Comparison of ENCODE assay signal across 9 mouse cellular contexts in genomic region chr2:173300663-173301630, GRCm38 (mm10). TPM values are rescaled to one million over a fixed set of nuclear protein-coding genes. Genes with fewer than 3 reads are reported as not detected.
DNase-seq lines count a peak whose midpoint lies in the region; ATAC-seq and TF ChIP-seq lines count a peak whose summit lies in the region.
"Had no signal": no experiment of that assay in that cellular context is flagged by ENCODE, and none has a peak within 500 bp of the region (broad histone marks: within the 10 kb centered on the region; RNA-seq: fewer than 3 reads in every experiment).

No protein-coding gene starts in this region.

- no peaks in the 10 kb centered on the region for H3K4me1 ChIP-seq in hindbrain, embryonic 10.5 days (replicated peaks)
- H3K4me1 ChIP-seq in hindbrain, embryonic 13.5 days (replicated peaks) = peaks cover 7% of the 10 kb centered on the region; the same call in 1 of the 2 replicates
- H3K4me1 ChIP-seq in lung, postnatal 0 days (ENCODE audit: insufficient read depth, low read depth, low read length) = no peaks in the 10 kb centered on the region
- H3K4me1 ChIP-seq: limb, embryonic 12.5 days had no signal

- H3K36me3 ChIP-seq in hindbrain, embryonic 10.5 days = no peaks in the 10 kb centered on the region
- no peaks in the 10 kb centered on the region for H3K36me3 ChIP-seq in hindbrain, embryonic 13.5 days
- H3K36me3 ChIP-seq in lung, postnatal 0 days (ENCODE audit: insufficient read depth, low read length) = no peaks in the 10 kb centered on the region
- H3K36me3 ChIP-seq: limb, embryonic 12.5 days had no signal

- no peak overlapping the region for H3K27ac ChIP-seq in hindbrain, embryonic 10.5 days
- no peak overlapping the region for H3K27ac ChIP-seq in hindbrain, embryonic 13.5 days
- H3K27ac ChIP-seq in lung, postnatal 0 days (ENCODE audit: low read length) = no peak overlapping the region
- H3K27ac ChIP-seq: limb, embryonic 12.5 days had no signal

- peak; percentile 36 for DNase-seq in hindbrain, embryonic 10.5 days (ENCODE audit: low spot score)
- peak; percentile 41 for DNase-seq in thymus, postnatal 4 days
- no peak for DNase-seq in thymus, postnatal 0 days (ENCODE audit: low spot score)
- DNase-seq in lung, postnatal 0 days (ENCODE audit: low spot score) = no peak
- peak; percentile 83 for DNase-seq in testis, postnatal 10 days (ENCODE audit: low spot score)
- DNase-seq in thymus, adult 18-20 months = no peak

- peaks cover 19% of the 10 kb centered on the region for H3K27me3 ChIP-seq in hindbrain, embryonic 10.5 days (ENCODE audit: insufficient read depth, poor library complexity, severe bottlenecking)
- peaks cover 11% of the 10 kb centered on the region; the same call in 1 of the 2 replicates for H3K27me3 ChIP-seq in hindbrain, embryonic 13.5 days
- H3K27me3 ChIP-seq in lung, postnatal 0 days (replicated peaks; ENCODE audit: insufficient read depth, low read length) = no peaks in the 10 kb centered on the region

- no peak overlapping the region for H3K4me2 ChIP-seq in hindbrain, embryonic 13.5 days
- no peak overlapping the region for H3K4me2 ChIP-seq in lung, postnatal 0 days (replicated peaks; ENCODE audit: low read depth, low read length)
- H3K4me2 ChIP-seq: limb, embryonic 12.5 days had no signal

- no peak for TF ChIP-seq EP300 in lung, postnatal 0 days (IDR thresholded peaks at IDR 0.05)

- ATAC-seq in hindbrain, embryonic 13.5 days (ENCODE audit: low FRiP score) = no peak
- ATAC-seq in lung, postnatal 0 days = no peak
- ATAC-seq in cerebellum, adult (ENCODE audit: insufficient number of reproducible peaks, low FRiP score, low TSS enrichment) = no peak

- no peak overlapping the region for H3K9ac ChIP-seq in hindbrain, embryonic 13.5 days
- H3K9ac ChIP-seq in lung, postnatal 0 days (replicated peaks; ENCODE audit: low read depth) = no peak overlapping the region
- H3K9ac ChIP-seq: limb, embryonic 12.5 days had no signal

- no peak overlapping the region for H3K4me3 ChIP-seq in hindbrain, embryonic 10.5 days
- no peak overlapping the region for H3K4me3 ChIP-seq in hindbrain, embryonic 13.5 days
- no peak overlapping the region for H3K4me3 ChIP-seq in lung, postnatal 0 days (ENCODE audit: low read depth, low read length)
- H3K4me3 ChIP-seq: limb, embryonic 12.5 days had no signal

- peaks cover 5% of the 10 kb centered on the region; the same call in 1 of the 2 replicates for H3K9me3 ChIP-seq in hindbrain, embryonic 10.5 days
- H3K9me3 ChIP-seq in hindbrain, embryonic 13.5 days = peaks cover 7% of the 10 kb centered on the region; the same call in 1 of the 2 replicates
- no peaks in the 10 kb centered on the region for H3K9me3 ChIP-seq in lung, postnatal 0 days (ENCODE audit: low read length)

- TF ChIP-seq CTCF in lung, postnatal 0 days (IDR thresholded peaks at IDR 0.05) = peak; percentile 59

- WGBS in hindbrain, embryonic 10.5 days = 74% methylated on average over 28 of the region's 28 CpGs
- WGBS in hindbrain, embryonic 13.5 days = 75% methylated on average over 28 of the region's 28 CpGs
- 61% methylated on average over 28 of the region's 28 CpGs for WGBS in lung, postnatal 0 days

RNA-seq across cellular contexts. Expression of gene Pmepa1, which starts 24.6 kb away (rescaled TPM):
- 1.3 and 2.9 TPM in 2 replicates for polyA plus RNA-seq in hindbrain, embryonic 10.5 days (2016; fragmentation: Nextera tagmentation; extraction: Ambion mirVana)
- 4.7 and 5.2 TPM in 2 replicates for polyA plus RNA-seq in hindbrain, embryonic 13.5 days (2015; fragmentation: Nextera tagmentation; extraction: Ambion mirVana)
- 3.1 and 4.2 TPM in 2 replicates for polyA plus RNA-seq in thymus, postnatal 0 days (2015; fragmentation: Nextera tagmentation; extraction: Ambion mirVana)
- polyA plus RNA-seq in lung, postnatal 0 days (2015; fragmentation: Nextera tagmentation; extraction: Ambion mirVana) = 9.8 and 11.1 TPM in 2 replicates

Comparison
In these comparisons a context has a peak if more than half of its experiments do, and no peak if none do; other contexts are left out.
1. DNase-seq: peak in hindbrain, embryonic 10.5 days (single experiment), thymus, postnatal 4 days (single experiment) and testis, postnatal 10 days (single experiment); none in thymus, postnatal 0 days (single experiment), lung, postnatal 0 days (single experiment) and thymus, adult 18-20 months (0 of 2).